Mouse (Mus musculus) heart, postnatal 4 days (tissue): ENCODE measurements around the gene Tmem123. TPM values are rescaled to one million over a fixed set of nuclear protein-coding genes. Genes with fewer than 3 reads are reported as not detected.

Source experiments
- DNase-seq: peaks from one replicate; pipeline ENCODE4 v3.0.0; 2021
- microRNA-seq, 2 experiments: library from miRNA; unstranded; fragments of <30 nt; microRNA quantifications; one replicate each; pipeline ENCODE4 v1.2.0; 2021 to 2022
- total RNA-seq, 2 experiments: library from RNA; stranded (reverse); gene quantifications; 2 replicates each; pipeline ENCODE4 v1.2.3; 2021

Tmem123 gene
- total RNA-seq, 2 experiments from 2014 or later = 62.0 to 67.2 TPM

DNA sequence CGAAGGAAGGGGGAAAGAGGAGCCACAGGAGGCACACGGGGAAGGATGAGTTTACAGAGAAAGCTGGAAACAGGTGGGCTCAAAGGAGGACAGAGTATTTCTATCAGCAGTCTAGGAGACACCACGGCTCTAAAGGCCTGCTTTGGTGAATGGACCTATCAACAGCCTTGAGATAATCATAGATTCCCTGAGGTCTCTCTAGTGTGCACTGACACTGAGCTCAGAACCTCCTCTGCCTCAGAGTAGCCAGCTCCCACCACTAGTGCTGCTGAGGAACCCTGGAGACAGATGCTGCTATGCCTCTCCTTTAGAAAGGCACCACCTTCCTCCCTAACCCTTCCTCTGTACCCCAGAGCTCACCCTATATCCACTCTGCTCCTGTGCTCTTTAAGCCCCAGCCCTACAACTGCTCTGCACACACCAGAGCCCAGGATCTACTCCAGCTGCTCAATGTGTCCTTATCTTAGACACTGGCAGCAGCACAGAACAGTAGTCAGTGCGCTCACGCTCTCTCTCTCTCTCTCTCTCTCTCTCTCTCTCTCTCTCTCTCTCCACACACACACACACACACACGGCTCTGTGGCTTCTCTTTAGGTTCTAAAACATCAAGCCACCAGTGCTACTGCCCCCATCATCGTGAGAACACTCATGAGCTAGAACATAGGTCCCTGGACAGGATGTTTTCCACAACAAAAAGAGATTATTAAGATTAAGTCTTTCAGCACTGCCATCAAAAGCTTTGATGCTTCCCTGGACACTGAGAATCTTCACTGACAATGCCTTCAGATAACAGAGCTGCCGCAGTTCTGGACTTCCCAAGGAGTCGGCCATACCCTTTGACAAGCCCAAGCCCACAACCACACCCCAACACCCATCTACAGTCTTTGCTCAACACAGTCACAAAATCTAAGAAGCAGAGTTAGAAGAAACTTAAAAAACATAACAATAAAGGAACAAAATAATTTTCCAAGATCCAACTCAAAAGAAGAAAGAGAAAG, 66.0 kb downstream of the Tmem123 start:
- DNase-seq = peak; percentile 16

DNA sequence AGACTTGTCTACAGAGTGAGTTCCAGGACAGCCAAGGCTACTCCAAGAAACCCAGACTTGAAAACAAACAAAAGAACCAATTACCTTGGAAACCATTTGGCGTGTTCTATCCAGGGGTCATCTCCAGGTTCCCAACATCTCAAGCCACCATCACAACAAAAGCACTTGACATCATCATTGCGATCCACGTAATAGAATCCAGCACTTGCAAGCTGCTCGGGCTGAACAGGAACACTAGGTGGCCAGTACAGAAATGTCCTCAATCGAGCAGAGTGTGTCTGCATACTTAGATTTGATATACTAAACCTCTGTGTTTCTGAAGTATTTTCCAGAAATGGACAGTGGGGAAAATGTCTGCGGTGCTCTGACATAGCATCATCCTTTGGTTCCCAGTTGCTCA, 69.6 kb downstream of the Tmem123 start:
- DNase-seq = no peak

DNA sequence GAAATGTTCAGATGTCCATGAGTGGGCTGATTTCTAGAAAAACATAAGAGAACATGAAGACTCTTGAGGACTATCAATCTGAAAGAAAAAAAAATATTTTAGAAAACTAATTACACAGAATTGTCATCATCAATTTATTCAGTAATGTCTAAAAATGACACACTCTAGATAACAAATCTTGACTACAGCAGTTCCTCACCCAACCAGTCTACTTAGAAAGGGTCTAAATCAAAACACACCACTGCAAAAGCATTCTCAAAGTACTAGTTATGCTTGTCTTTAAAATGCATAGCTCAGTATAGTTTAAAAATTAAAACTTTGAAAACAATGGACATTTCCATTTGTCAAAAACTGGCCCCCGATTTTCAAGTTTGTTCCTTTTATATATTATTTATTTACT, 71.5 kb downstream of the Tmem123 start:
- no peak for DNase-seq

- peak; percentile 45 for DNase-seq
These were observed 72.5 kb downstream of the Tmem123 start for GRCm38 (mm10) chr9:7836331-7836730.

GRCm38 (mm10) chr9:7836905-7837805, 73.3 kb downstream of the Tmem123 start, which contains the start of gene Birc2:
Gene Birc2 (minus strand): TSS chr9:7837064.
- DNase-seq = peak; percentile 96

GRCm38 (mm10) chr9:7837806-7838440, 74.1 kb downstream of the Tmem123 start:
- no peak for DNase-seq

- no peak for DNase-seq
These were observed 77.4 kb downstream of the Tmem123 start for GRCm38 (mm10) chr9:7841221-7841620.

Small RNA genes lying within 50 kb of the gene (microRNA-seq; reads per million reads assigned to microRNA genes)
- gene Mir5618 = 0.41 to 0.69 reads per million in 2 experiments

Other genes with a start within 250 kb of the Tmem123 start
- gene Mmp8, start 205.6 kb upstream of the Tmem123 start, total RNA-seq = under 1 TPM in 1 of 2 experiments, not detected in 1; 0.41 TPM
- gene Mmp27, start 192.6 kb upstream of the Tmem123 start, total RNA-seq = not detected
- gene Mmp20, start 135.8 kb upstream of the Tmem123 start, total RNA-seq = not detected
- not detected for gene Mmp7, start 72.0 kb upstream of the Tmem123 start, total RNA-seq
- gene Birc2, start 73.0 kb downstream of the Tmem123 start, total RNA-seq = 10 to 100 TPM; 20.8 to 23.5 TPM
- gene Birc3, start 109.1 kb downstream of the Tmem123 start, total RNA-seq = 1 to 10 TPM; 7.0 to 8.8 TPM
- 10 to 100 TPM; 64.7 to 69.2 TPM for gene Yap1, start 240.6 kb downstream of the Tmem123 start, total RNA-seq